Mouse (Mus musculus) cerebellum, adult 11-12 months (tissue): ENCODE data around the gene Arhgap27.

Source experiments
- DNase-seq: peaks from one replicate; pipeline ENCODE4 v3.0.0; 2022

Gene Arhgap27

DNA sequence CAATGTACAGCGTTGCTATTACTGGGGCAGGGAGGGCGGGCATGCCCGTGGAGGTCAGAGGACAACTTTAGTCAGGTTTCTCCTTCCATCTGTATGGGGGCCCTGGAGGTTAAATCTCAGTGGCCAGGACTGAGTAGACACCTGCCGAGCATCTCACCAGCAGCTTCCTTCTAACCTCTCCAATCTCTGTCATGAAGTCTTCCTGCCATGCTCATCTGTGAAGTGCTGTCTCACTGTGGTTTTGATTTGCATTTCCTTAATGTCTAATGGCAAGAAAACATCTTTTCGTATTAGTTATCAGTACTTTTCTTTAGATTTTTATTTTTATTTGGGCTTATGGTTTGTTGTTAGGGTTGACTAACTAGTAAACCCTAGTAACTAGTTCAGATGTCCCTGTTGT is 17.0 kb upstream of the Arhgap27 start:
- DNase-seq, result no peak

DNA sequence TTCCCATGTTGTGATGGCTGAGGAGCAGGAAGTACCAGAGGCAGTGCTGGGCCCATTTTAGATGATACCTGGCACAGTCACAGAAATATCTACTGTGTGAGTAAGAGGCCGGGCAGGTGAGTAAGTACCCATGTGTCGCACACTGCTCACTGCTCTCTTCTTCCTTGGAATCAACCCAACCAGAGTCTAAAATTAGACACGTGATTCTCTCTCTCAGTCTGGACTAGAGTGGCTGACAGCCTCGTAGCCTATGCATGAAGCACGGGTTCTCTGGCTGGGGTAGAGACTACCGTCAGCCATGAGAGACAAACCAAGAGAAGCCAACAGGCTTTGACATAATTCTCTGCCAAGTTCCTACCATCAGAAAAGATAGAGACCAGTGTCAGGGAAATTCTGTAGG is 14.8 kb upstream of the Arhgap27 start:
- no peak for DNase-seq

DNA sequence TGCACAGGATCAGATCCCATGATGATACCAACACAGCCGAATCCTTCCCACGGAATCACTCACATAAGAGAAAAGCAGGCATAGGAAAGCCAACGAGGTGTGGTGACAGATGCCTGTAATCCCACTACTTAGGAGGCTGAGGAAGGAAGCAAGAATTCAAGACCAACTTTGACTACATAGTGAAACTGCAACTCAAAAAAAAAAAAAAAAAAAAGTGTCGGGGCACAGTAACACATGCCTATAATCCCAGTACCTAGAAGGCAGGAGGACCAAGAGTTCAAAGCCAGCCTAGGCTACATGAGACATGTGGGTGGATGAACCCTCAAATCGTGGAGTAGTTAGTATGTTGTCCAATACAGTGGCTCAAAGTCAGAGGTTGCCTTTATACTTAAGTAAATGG is 12.3 kb upstream of the Arhgap27 start:
- no peak for DNase-seq

GRCm38 (mm10) chr11:103375258-103375657 is 11.8 kb upstream of the Arhgap27 start:
- DNase-seq, result peak; percentile 51

- no peak for DNase-seq
Measured at GRCm38 (mm10) chr11:103373922-103374321, 10.4 kb upstream of the Arhgap27 start.

DNA sequence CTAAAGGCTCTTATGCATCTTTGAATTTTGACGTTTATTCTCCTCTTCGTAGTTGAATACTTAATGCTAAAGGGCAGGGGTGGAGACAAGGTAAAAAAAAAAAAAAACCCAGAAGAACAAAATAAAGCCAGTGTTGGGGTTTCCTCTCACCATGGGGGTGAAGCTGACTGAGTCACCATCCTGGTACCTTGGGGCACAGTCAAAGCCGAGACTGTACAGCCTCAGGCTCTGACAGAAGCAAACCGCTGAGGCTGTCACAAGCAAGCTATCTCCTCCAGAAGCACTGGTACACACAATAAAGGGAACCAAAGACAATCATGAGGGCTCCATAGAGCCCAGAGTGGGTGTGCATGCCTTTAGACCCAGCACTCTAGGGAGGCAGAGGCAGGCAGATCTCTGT is 9.1 kb upstream of the Arhgap27 start:
- DNase-seq, result no peak

GRCm38 (mm10) chr11:103372068-103372467 is 8.6 kb upstream of the Arhgap27 start:
- peak; percentile 35 for DNase-seq

- DNase-seq, result no peak
Measured at GRCm38 (mm10) chr11:103371222-103371539, 7.7 kb upstream of the Arhgap27 start.

- DNase-seq, result no peak
Measured at GRCm38 (mm10) chr11:103370397-103371221, 7.1 kb upstream of the Arhgap27 start.

GRCm38 (mm10) chr11:103365530-103365929 is 2.0 kb upstream of the Arhgap27 start:
- DNase-seq, result no peak

DNA sequence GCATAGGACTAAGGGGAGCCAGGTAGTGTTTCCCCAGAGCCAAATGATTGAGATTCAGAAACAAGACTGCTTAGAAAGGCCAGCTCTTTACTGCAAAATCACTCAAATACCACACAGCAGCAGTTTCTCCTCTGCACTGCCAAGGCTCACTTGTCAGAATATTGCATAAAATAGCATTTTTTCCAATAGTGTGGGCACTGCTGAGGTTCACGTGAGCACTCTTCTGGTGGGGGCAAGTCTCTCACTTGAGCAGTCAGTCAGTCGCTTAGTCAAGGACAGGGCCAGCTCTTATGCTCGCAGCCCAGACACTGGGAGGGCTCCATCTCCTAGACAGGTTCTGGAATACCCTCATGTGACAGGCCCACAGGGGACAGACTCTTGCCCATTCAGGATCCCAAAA is 1.5 kb upstream of the Arhgap27 start:
- no peak for DNase-seq

DNA sequence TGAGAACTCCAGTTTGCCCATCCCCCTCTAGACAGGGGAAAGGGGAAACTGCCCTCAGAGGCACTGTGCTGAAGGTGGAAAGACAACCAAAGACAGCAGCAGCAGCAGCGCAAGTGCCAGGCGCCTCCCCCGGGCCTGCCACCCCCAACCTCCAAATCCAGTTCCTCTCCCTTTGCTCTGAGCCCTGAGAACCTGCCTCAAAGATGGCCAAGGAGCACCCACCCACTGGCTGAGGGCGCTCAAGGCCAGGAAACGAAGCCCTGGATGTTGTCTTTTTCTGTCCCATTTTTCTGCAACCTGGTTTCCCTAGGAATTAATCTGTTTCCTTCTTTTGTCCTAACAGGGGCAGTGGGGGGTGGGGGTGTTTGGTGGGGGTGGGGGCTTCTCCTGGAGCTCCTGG is 843 bp upstream of the Arhgap27 start:
- no peak for DNase-seq

DNA sequence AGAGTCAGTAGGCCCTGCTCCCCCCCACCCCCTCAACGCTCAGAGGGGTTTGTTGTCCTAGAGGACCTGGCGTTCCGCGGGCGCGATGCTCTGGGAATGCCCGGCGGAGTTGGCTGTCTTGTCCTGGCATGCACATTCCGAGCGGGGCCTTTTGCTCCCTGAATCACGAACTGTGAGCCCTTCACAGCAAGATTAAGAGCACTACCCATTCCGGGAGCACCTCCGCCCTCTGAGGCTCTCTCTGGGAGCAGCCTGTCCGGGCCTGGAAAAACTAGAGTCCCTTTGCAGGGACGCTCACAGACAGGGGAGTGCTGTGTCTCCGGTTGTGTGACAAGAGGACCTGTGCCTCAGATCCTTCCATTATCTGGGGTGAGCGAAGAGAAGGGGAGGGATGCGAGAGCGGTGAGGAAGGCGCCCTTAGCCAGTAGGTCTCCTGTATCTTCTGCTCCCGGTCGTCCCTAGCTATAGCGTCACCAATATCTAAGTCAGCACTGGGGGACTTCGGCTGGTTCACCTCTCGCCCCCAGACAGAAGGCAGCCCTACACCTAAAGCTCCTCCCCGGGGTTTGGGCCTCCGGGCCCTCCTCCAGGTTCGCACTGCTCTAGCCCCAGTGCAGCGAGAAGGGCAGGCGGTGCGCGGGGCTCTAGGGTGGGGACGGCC is 841 bp downstream of the Arhgap27 start:
- no peak for DNase-seq

DNA sequence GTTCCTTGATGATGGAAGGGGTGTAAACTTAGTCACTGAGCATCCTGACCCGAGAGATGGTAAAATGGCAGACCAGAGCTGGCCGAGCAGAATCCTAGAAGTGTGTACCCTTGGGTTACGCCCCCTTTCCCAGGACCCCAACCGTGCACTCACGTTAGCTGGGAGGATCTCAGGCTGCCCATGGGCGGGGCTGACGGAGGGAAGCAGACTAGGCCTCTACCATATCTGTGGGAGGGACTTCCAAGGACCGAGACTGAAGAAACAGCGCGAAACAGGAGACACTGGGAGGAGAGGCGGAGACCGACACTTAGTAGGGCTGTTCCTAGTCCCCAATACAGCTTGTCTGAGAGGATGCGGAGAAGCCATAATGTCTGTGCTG is 1.4 kb downstream of the Arhgap27 start:
- DNase-seq, result peak; percentile 29

DNA sequence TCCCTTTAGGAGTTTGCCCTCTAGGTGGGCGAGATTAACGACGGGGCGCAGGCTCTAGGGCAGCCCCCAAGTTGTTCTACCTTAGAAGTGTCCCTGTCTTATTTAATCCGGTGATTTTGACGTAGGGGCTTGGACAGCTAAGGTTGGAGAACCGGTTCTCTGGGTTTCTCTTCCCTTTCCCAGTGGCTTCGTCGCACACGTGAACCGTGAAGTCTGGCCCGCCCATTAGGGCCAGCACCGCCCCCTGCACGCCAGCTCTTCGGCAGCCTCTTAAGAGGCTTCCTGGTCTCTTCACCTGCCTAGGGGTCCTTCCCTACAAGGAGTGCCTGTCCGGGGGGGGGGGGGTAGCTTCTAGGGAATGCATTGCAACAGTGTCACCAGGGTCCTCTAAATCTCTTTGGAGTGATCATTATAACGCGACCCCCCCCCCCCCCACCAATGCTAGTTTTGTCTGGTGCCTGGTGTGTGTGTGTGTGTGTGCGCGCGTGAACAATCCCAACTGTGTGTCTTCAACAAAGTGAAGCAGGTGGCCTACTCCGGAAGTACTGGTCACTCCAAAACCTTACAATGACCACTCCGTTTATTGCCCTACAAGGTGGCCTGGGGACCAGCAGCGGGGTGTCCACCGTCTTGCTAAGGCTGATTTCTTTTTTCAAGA is 2.0 kb downstream of the Arhgap27 start:
- no peak for DNase-seq

DNA sequence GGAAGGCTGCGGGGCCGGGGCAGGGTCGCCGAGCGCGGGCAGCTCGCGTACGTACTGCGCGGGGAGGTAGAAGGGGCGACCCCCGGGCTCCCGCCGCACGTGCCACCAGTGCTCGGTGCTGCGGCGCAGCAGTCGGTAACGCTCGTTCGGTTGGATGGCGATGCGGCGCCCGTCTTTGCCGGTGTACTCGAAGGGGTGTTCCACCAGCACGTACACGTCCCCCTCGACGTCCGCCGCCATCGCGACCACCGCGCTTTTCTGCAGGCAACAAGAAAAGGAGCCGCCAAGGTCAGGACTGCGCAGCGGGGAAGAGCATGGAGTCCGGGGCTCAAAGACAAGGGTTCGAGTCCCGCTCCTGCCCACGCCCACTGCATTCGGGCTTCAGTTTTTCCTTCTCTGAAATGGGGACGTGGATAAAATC is 2.8 kb downstream of the Arhgap27 start:
- DNase-seq, result no peak

DNA sequence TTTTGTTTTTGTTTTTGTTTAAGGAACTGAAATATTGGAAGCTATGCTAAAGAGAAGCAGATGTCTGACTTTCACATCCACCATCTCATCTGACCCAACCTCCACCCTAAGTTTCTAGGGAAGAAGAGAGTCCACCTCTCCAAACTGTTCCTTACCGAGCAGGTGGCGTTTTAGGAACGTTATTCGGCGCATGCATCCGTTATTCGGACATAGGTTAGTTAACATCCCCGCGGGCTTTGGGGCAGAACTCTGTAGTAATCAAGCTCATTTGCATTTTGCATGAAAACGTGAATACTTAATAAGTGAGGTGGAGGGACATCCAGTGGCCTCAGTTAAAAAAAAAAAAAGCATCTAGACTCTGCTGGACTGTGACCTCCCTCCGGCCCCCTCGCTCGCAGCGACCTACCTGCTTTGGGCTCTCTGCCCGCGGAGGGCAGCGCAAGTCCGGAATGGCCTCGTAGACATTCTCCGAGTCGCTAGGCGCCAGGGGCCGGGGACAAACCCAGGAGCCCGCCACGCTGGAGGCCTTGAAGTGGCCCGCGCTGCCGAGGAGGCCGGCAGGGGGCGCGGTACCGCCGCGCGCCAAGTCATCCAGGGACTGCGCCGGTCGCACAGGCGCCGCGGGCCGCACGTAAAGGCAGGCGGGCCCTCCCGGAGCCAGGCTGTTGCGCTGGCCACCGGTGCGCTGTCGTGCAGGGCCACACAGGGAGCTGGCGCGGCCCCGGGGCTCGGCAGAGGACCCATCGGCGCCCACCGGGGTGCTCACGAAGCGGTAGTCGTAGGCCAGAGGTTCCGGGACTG is 3.5 kb downstream of the Arhgap27 start:
- peak; percentile 83 for DNase-seq

DNA sequence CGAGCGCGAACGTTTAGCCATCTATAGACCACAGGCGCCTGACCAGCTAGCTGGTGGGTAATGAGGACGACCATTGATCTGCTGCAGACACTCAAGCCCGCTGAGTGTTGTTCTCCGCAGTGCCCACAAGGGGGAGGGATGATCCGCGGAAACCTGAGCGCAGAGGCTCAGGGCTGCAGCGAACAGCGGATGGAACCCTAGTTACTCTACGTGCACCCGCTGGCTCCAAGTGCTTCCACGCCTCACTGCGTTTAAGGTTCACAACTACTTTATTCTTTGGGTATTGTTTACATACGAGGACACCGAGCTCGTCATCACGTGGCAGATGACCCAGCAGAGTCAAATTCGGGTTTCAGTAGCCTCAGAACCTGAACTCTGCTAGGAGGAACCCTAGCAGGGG is 4.4 kb downstream of the Arhgap27 start:
- peak; percentile 65 for DNase-seq

- DNase-seq, result no peak
Measured at GRCm38 (mm10) chr11:103358316-103358715, 5.2 kb downstream of the Arhgap27 start.

- no peak for DNase-seq
Measured at GRCm38 (mm10) chr11:103357710-103358109, 5.8 kb downstream of the Arhgap27 start.

- DNase-seq, result no peak
Measured at GRCm38 (mm10) chr11:103356938-103357670, 6.4 kb downstream of the Arhgap27 start.

- DNase-seq, result no peak
Measured at GRCm38 (mm10) chr11:103356032-103356571, 7.4 kb downstream of the Arhgap27 start.
